Mouse (Mus musculus): ENCODE measurements at regions not wholly inside any gene's neighbourhood (a gene's known extent, or its start where the extent isn't known, plus 50 kb on each side); places are given as distances from the start of the nearest gene placed in this dataset.

DNA sequence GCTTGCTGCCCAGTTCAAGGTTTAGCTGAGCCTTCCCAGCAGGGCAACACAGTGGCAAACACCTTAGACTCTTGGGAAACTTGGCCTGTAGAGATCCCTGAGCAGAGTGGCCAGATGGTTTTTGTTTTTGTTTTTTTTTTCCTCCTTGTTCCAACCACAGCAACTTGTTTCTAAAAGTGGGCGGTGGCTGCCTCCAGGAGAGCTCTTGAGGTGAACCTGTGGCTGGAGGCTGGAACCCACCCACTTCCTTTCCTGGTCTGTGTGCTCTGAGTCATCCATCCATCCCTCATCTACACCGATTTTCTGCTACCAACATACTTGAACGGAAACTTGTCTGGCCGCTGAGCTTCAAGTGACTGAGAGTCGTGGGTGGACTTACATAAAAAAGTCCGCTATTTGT is 107.4 kb upstream of the Fut8 start:
- WGBS = 78% methylated on average over 6 of the region's 6 CpGs
- H3K27me3 ChIP-seq (ENCODE audit: insufficient read depth, low read length) = no peaks in the 10 kb centered on the region

GRCm38 (mm10) chr12:77124267-77124666 is 113.7 kb upstream of the Fut8 start:
- no peaks in the 10 kb centered on the region for H3K36me3 ChIP-seq (ENCODE audit: insufficient read depth, low read length)
- ATAC-seq = no peak

More for the DNA sequence above, 107.4 kb upstream of the Fut8 start:
- Histone ChIP-seq H3K9ac (replicated peaks; ENCODE audit: low read length) (no peak overlapping the region), H3K4me2 (ENCODE audit: low read depth, low read length) (no peak overlapping the region), H3K27ac (no peak overlapping the region), H3K9me3 (ENCODE audit: low read length) (0 out of 2 replicates have a peak, but pooled peaks cover 2% of the 10 kb centered on the region), H3K4me1 (ENCODE audit: insufficient read depth, low read length) (no peaks in the 10 kb centered on the region), H3K4me3 (ENCODE audit: low read length) (no peak overlapping the region), H3K36me3 (ENCODE audit: insufficient read depth, low read length) (no peaks in the 10 kb centered on the region)
- ATAC-seq (no peak), DNase-seq (ENCODE audit: low spot score) (no peak)
- no peak for TF ChIP-seq CTCF (IDR thresholded peaks at IDR 0.05; ENCODE audit: low read depth)

DNA sequence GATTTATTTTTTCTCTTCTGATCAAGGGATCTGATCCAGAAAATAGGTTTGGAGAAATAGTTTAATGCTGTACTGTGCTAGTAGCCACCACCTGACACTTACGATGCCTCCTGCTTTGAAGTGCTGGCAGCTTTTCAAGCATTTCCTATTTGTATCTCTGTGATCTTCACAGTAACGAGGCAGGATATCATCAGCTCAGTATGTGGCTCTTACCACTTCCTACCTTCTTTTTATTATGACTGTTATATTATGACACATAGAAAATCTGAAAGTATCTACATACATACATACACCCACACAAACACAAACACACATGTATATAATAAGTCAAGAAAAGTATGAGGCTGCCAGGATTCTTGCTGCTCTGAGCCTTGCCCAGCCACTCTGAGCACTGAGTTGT is 124.4 kb upstream of the Fut8 start:
- Histone ChIP-seq H3K4me2 (ENCODE audit: low read depth, low read length) (no peak overlapping the region), H3K36me3 (ENCODE audit: insufficient read depth, low read length) (no peaks in the 10 kb centered on the region), H3K9ac (replicated peaks; ENCODE audit: low read length) (no peak overlapping the region), H3K4me1 (ENCODE audit: insufficient read depth, low read length) (no peaks in the 10 kb centered on the region), H3K27ac (no peak overlapping the region), H3K9me3 (ENCODE audit: low read length) (0 out of 2 replicates have a peak, but pooled peaks cover 6% of the 10 kb centered on the region), H3K4me3 (ENCODE audit: low read length) (no peak overlapping the region), H3K27me3 (ENCODE audit: insufficient read depth, low read length) (no peaks in the 10 kb centered on the region)
- ATAC-seq = no peak
- 74% methylated on average over 2 of the region's 2 CpGs for WGBS
- no peak for DNase-seq (ENCODE audit: low spot score)
- no peak for TF ChIP-seq CTCF (IDR thresholded peaks at IDR 0.05; ENCODE audit: low read depth)

More at GRCm38 (mm10) chr12:77124267-77124666, 113.7 kb upstream of the Fut8 start:
- no peak overlapping the region for H3K9ac ChIP-seq (replicated peaks; ENCODE audit: low read length)
- H3K27me3 ChIP-seq (ENCODE audit: insufficient read depth, low read length) = no peaks in the 10 kb centered on the region
- 0 out of 2 replicates have a peak, but pooled peaks cover 2% of the 10 kb centered on the region for H3K9me3 ChIP-seq (ENCODE audit: low read length)
- no peak for TF ChIP-seq CTCF (IDR thresholded peaks at IDR 0.05; ENCODE audit: low read depth)
- no peak overlapping the region for H3K27ac ChIP-seq
- H3K4me1 ChIP-seq (ENCODE audit: insufficient read depth, low read length) = no peaks in the 10 kb centered on the region
- H3K4me2 ChIP-seq (ENCODE audit: low read depth, low read length) = no peak overlapping the region
- DNase-seq (ENCODE audit: low spot score) = no peak
- 33% methylated on average over 1 of the region's 1 CpGs for WGBS
- no peak overlapping the region for H3K4me3 ChIP-seq (ENCODE audit: low read length)

DNA sequence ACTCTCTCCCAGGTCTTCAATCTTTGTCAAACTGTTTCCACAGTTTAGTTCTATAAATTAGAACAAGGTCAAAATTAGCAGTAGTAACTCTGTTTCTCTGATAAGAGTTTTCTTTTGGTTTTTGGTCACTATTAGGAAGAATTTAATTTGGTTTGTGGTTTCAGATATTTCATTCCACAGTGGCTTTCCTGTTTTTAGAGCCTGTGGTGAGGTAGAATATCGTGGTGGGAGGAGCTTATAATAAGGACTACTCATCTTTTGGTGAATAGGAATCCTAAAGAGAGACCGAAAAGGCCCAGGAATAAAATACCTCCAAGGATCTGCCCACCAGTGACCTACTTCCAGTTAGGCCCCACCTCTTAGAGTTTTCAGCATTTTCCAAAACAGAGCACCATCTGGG is 125.8 kb upstream of the Fut8 start:
- H3K4me3 ChIP-seq (ENCODE audit: low read length) = no peak overlapping the region
- no peak overlapping the region for H3K4me2 ChIP-seq (ENCODE audit: low read depth, low read length)
- no peaks in the 10 kb centered on the region for H3K36me3 ChIP-seq (ENCODE audit: insufficient read depth, low read length)
- no peak for DNase-seq (ENCODE audit: low spot score)
- no peaks in the 10 kb centered on the region for H3K27me3 ChIP-seq (ENCODE audit: insufficient read depth, low read length)
- H3K27ac ChIP-seq = no peak overlapping the region
- H3K9ac ChIP-seq (replicated peaks; ENCODE audit: low read length) = no peak overlapping the region
- 79% methylated on average over 2 of the region's 2 CpGs for WGBS
- no peaks in the 10 kb centered on the region for H3K4me1 ChIP-seq (ENCODE audit: insufficient read depth, low read length)
- no peak for TF ChIP-seq CTCF (IDR thresholded peaks at IDR 0.05; ENCODE audit: low read depth)
- no peak for ATAC-seq
- H3K9me3 ChIP-seq (ENCODE audit: low read length) = 0 out of 2 replicates have a peak, but pooled peaks cover 6% of the 10 kb centered on the region

DNA sequence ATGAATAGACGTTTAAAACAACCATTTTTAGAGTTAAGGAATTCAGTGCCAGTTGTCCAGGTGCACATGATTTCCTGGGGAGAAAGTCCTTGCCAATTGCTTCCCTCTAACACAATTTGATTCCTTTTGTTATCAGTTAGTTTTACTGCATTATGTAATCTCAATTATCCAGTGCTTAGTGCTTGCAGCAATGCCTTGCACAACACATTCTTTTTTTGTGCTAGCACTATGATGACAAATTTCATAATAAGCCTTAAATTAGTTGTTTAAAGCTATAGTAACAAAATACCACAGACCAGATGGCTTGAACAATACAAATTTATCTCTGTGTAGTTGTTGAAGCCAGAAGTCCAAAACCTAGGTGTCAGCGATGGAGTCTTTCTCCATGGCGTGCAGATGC is 130.7 kb upstream of the Fut8 start:
- TF ChIP-seq CTCF (IDR thresholded peaks at IDR 0.05; ENCODE audit: low read depth) = no peak
- Histone ChIP-seq H3K9ac (replicated peaks; ENCODE audit: low read length) (no peak overlapping the region), H3K27ac (no peak overlapping the region), H3K4me3 (ENCODE audit: low read length) (no peak overlapping the region), H3K36me3 (ENCODE audit: insufficient read depth, low read length) (no peaks in the 10 kb centered on the region), H3K4me2 (ENCODE audit: low read depth, low read length) (no peak overlapping the region), H3K4me1 (ENCODE audit: insufficient read depth, low read length) (no peaks in the 10 kb centered on the region), H3K9me3 (ENCODE audit: low read length) (0 out of 2 replicates have a peak, but pooled peaks cover 6% of the 10 kb centered on the region), H3K27me3 (ENCODE audit: insufficient read depth, low read length) (no peaks in the 10 kb centered on the region)
- DNase-seq (ENCODE audit: low spot score) (no peak), ATAC-seq (no peak)
- 82% methylated on average over 3 of the region's 3 CpGs for WGBS

DNA sequence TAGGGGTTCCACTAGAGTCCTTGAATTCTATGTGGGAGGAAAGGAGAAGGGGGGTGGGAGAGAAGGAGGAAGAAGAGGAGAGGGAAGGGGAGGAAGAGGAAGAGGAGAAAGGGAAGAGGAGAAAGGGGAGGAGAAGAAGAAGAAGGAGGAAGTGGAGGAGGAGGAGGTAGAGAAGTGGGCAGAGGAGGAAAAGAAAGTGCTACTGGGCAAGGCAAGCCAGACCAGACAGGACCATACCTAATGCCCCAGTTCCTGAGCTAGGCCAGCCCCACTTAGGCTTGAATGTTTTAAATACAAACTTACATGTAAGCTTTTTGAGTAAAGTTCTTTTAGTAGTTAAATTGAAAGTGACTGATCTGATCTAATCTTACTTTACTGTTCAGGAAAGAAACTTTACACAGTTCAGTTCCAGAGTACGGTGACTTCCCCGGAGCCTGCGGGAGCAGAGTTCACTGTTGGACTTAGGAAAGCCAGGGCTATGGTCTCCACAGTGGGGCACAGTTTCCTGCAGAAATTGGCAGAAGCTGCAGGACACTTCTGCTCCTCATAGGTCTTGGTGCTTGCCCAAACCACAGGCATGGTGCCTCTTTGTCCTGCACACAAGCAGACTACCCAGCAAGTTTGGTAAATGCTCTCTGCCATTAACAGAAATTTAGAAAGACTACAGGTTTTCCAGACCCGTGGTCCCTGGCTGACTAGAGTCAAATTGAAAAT is 131.9 kb upstream of the Fut8 start:
- DNase-seq (ENCODE audit: low spot score) = no peak
- no peak for ATAC-seq
- Histone ChIP-seq H3K4me3 (ENCODE audit: low read length) (no peak overlapping the region), H3K4me1 (ENCODE audit: insufficient read depth, low read length) (no peaks in the 10 kb centered on the region), H3K27me3 (ENCODE audit: insufficient read depth, low read length) (no peaks in the 10 kb centered on the region), H3K9me3 (ENCODE audit: low read length) (no peaks in the 10 kb centered on the region), H3K27ac (no peak overlapping the region), H3K36me3 (ENCODE audit: insufficient read depth, low read length) (no peaks in the 10 kb centered on the region), H3K4me2 (ENCODE audit: low read depth, low read length) (no peak overlapping the region), H3K9ac (replicated peaks; ENCODE audit: low read length) (no peak overlapping the region)
- TF ChIP-seq CTCF (IDR thresholded peaks at IDR 0.05; ENCODE audit: low read depth) = no peak
- WGBS = 83% methylated on average over 4 of the region's 4 CpGs

- ATAC-seq (no peak), DNase-seq (ENCODE audit: low spot score) (no peak)
- Histone ChIP-seq H3K9me3 (ENCODE audit: low read length) (no peaks in the 10 kb centered on the region), H3K9ac (replicated peaks; ENCODE audit: low read length) (no peak overlapping the region), H3K4me2 (ENCODE audit: low read depth, low read length) (no peak overlapping the region), H3K27ac (no peak overlapping the region), H3K4me3 (ENCODE audit: low read length) (no peak overlapping the region), H3K36me3 (ENCODE audit: insufficient read depth, low read length) (no peaks in the 10 kb centered on the region), H3K27me3 (ENCODE audit: insufficient read depth, low read length) (no peaks in the 10 kb centered on the region), H3K4me1 (ENCODE audit: insufficient read depth, low read length) (no peaks in the 10 kb centered on the region)
- no peak for TF ChIP-seq CTCF (IDR thresholded peaks at IDR 0.05; ENCODE audit: low read depth)
- WGBS = 95% methylated on average over 2 of the region's 2 CpGs
Observed at GRCm38 (mm10) chr12:77100482-77100881, 137.4 kb upstream of the Fut8 start.

Data from hindbrain, postnatal 0 days (tissue).